Mouse (Mus musculus): ENCODE data around the gene Dnajb3.

DNA sequence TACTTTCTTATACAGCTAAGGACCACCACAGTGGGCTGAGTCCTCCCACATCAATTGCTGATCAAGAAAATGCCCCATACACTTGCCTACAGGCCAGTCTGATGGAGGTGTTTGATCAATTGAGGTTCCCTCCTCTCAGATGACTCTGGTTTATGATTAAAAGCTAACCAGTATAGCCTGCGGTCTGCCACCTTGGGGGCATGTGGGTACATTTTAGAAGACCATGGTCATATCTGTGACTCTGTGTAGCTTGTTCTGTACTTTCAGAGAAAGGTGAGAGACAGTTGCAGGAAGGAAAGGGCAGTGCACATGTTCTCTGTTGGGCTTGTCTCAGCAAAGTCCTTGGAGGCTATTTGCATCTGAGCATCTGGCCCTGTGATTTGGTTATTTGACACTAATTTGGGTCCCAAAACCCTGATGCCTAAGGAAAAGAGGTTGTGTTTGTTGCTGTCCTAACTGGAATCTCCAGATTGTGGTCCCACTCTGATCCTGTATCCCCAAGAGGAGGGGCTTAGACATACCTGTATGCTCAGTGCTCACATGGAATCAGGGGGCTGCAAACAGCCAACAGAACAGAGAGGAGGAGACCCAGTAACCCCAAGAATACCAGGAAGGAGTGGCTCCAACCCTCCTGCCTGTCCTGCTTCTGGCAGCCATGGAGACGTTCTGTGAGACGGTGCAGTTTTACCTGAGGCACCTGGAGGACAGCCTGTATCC, 27.2 kb upstream of the Dnajb3 start:
- TF ChIP-seq CTCF (IDR thresholded peaks at IDR 0.05; ENCODE audit: borderline replicate concordance, control insufficient read depth, extremely low read depth, insufficient read depth, low read length, poor library complexity) (no peak), POLR2A (IDR thresholded peaks at IDR 0.05; ENCODE audit: control insufficient read depth, extremely low read depth, insufficient read depth, low read length, poor library complexity) (no peak)

All from thymus, adult 2 months (tissue).